ENCODE assay signal across 9 mouse cellular contexts in genomic region chr4:120282568-120283091, GRCm38 (mm10). TPM values are rescaled to one million over a fixed set of nuclear protein-coding genes. Genes with fewer than 3 reads are reported as not detected.
A peak's percentile ranks its signal among the peaks of the same experiment; 100 is the strongest.
DNase-seq lines count a peak whose midpoint lies in the region; ATAC-seq and TF ChIP-seq lines count a peak whose summit lies in the region.
"Had no signal": no experiment of that assay in that cellular context is flagged by ENCODE, and none has a peak within 500 bp of the region (broad histone marks: within the 10 kb centered on the region; RNA-seq: fewer than 3 reads in every experiment).

No protein-coding gene starts in this region.

- H3K36me3 ChIP-seq in forebrain, postnatal 0 days (ENCODE audit: insufficient read depth) = no peaks in the 10 kb centered on the region
- no peaks in the 10 kb centered on the region for H3K36me3 ChIP-seq in limb, embryonic 11.5 days (ENCODE audit: control insufficient read depth, insufficient read depth, low read length)
- H3K36me3 ChIP-seq in myocyte (ENCODE audit: control insufficient read depth, insufficient read depth) = no peaks in the 10 kb centered on the region
- H3K36me3 ChIP-seq: G1E had no signal

- H3K9me3 ChIP-seq in forebrain, postnatal 0 days (ENCODE audit: low read length) = no peaks in the 10 kb centered on the region
- H3K9me3 ChIP-seq in limb, embryonic 11.5 days (ENCODE audit: control insufficient read depth, low read length) = no peaks in the 10 kb centered on the region

- peak overlapping the region; percentile 85 for H3K4me3 ChIP-seq in forebrain, postnatal 0 days (ENCODE audit: low read depth, low read length)
- H3K4me3 ChIP-seq in limb, embryonic 11.5 days (ENCODE audit: low read depth, low read length) = peak overlapping the region; percentile 39
- peak overlapping the region; percentile 42 for H3K4me3 ChIP-seq in myocyte

- WGBS in forebrain, postnatal 0 days = 2% methylated on average over 42 of the region's 47 CpGs
- under 1% methylated on average over 40 of the region's 47 CpGs for WGBS in limb, embryonic 11.5 days

- intact Hi-C loops in heart, postnatal 25 days (cut with DNase I) = loop anchor here (10.0 kb wide), 1 partner anchor 282 kb away; no protein-coding TSS in a partner anchor

- H3K4me1 ChIP-seq in forebrain, postnatal 0 days (ENCODE audit: insufficient read depth) = peaks cover 34% of the 10 kb centered on the region
- peaks cover 22% of the 10 kb centered on the region for H3K4me1 ChIP-seq in limb, embryonic 11.5 days (ENCODE audit: control insufficient read depth, insufficient read depth, low read length)

- H3K27me3 ChIP-seq in forebrain, postnatal 0 days (ENCODE audit: insufficient read depth, low read length) = no peaks in the 10 kb centered on the region
- peaks cover 47% of the 10 kb centered on the region for H3K27me3 ChIP-seq in limb, embryonic 11.5 days (ENCODE audit: control insufficient read depth, insufficient read depth, low read length)
- H3K27me3 ChIP-seq in myocyte (ENCODE audit: control insufficient read depth, insufficient read depth, insufficient read length) = no peaks in the 10 kb centered on the region

- peak; percentile 61 for ATAC-seq in forebrain, postnatal 0 days
- peak; percentile 30 for ATAC-seq in inflammation-experienced regulatory T-cells, adult 6 months
- peak; percentile 6; the same call in 1 of the 2 replicates for ATAC-seq in limb, embryonic 11.5 days (ENCODE audit: insufficient number of reproducible peaks, low FRiP score, low TSS enrichment, low read depth)

- DNase-seq in heart, adult 11 months = peak; percentile 94
- DNase-seq in heart, postnatal 25 days (ENCODE audit: low spot score) = no peak
- peak; percentile 83 for DNase-seq in brain, adult 2 months (ENCODE audit: low read depth, low spot score)
- peak; percentile 91 for DNase-seq in forebrain, postnatal 0 days
- no peak for DNase-seq in limb, embryonic 11.5 days (ENCODE audit: low spot score)
- peak; percentile 22 to 28 for DNase-seq in thymus, postnatal 10 days (ENCODE audit: low spot score in 2 of 2)

- peaks cover 6% of the 10 kb centered on the region for H3K79me2 ChIP-seq in myocyte (ENCODE audit: control insufficient read depth, insufficient read depth)

- H3ac ChIP-seq in myocyte (ENCODE audit: control insufficient read depth, insufficient read length) = no peak overlapping the region

- peak overlapping the region; percentile 92 for H3K4me2 ChIP-seq in forebrain, postnatal 0 days (ENCODE audit: low read depth)
- H3K4me2 ChIP-seq in limb, embryonic 11.5 days (ENCODE audit: low read depth, severe bottlenecking) = peak overlapping the region; percentile 82
- peak overlapping the region; percentile 70 for H3K4me2 ChIP-seq in myocyte (ENCODE audit: low read depth)

- H3K27ac ChIP-seq in forebrain, postnatal 0 days (ENCODE audit: low read depth, low read length) = peak overlapping the region; percentile 88
- no peak overlapping the region for H3K27ac ChIP-seq in limb, embryonic 11.5 days (replicated peaks; ENCODE audit: low read depth, low read length)

- peak overlapping the region; percentile 63 for H3K9ac ChIP-seq in forebrain, postnatal 0 days
- H3K9ac ChIP-seq in limb, embryonic 11.5 days (ENCODE audit: low read length) = peak overlapping the region; percentile 1; the same call in 1 of the 2 replicates

- TF ChIP-seq POLR2A in myocyte (IDR thresholded peaks at IDR 0.05; ENCODE audit: insufficient read length, low read depth) = no peak

- no peak for TF ChIP-seq CTCF in forebrain, postnatal 0 days (IDR thresholded peaks at IDR 0.05; ENCODE audit: low read depth)

TF ChIP-seq in myocyte, 11 proteins besides CTCF, POLR2A, EP300 and RAD21:
- TF ChIP-seq MYOG (IDR thresholded peaks at IDR 0.05; ENCODE audit: control insufficient read depth in 1 of 3, insufficient read depth in 1 of 3, insufficient read length in 2 of 3, low read depth in 2 of 3) = peak; percentile 78 to 99 (median 97)
- TF ChIP-seq CEBPB (IDR thresholded peaks at IDR 0.05; ENCODE audit: insufficient read depth, poor library complexity, severe bottlenecking) = no peak
- no peak for TF ChIP-seq REST (IDR thresholded peaks at IDR 0.05; ENCODE audit: insufficient read depth, insufficient read length)
- no peak for TF ChIP-seq SRF (IDR thresholded peaks at IDR 0.05; ENCODE audit: control insufficient read depth, insufficient read length, low read depth)
- no peak for TF ChIP-seq MAX (IDR thresholded peaks at IDR 0.05; ENCODE audit: low read depth)
- peak; percentile 96 for TF ChIP-seq TCF3 (IDR thresholded peaks at IDR 0.05; ENCODE audit: insufficient read length, low read depth)
- TF ChIP-seq E2F4 (IDR thresholded peaks at IDR 0.05; ENCODE audit: insufficient read depth) = no peak
- peak; percentile 72 for TF ChIP-seq TCF12 (IDR thresholded peaks at IDR 0.05; ENCODE audit: insufficient read depth, poor library complexity, severe bottlenecking)
- no peak for TF ChIP-seq POLR2AphosphoS2 (IDR thresholded peaks at IDR 0.05; ENCODE audit: insufficient read length, low read depth)
- TF ChIP-seq USF1 (IDR thresholded peaks at IDR 0.05; ENCODE audit: low read depth) = no peak
- peak in 2 of 3 experiments; percentile 93 to 98 for TF ChIP-seq MYOD1 (IDR thresholded peaks at IDR 0.05; ENCODE audit: control insufficient read depth in 1 of 3, insufficient read length in 2 of 3, low read depth in 2 of 3)

RNA-seq across cellular contexts. Expression of gene Foxo6, which starts 4.5 kb away (rescaled TPM):
- total RNA-seq in heart, postnatal 25 days (2021) = 1 to 10 TPM; 2.6 to 5.6 TPM
- total RNA-seq in forebrain, postnatal 0 days (2014; rRNA removed) = 40.8 and 44.0 TPM in 2 replicates
- polyA plus RNA-seq in forebrain, postnatal 0 days (2015; fragmentation: Nextera tagmentation; extraction: Ambion mirVana) = 3.5 and 3.6 TPM in 2 replicates
- polyA plus RNA-seq in inflammation-experienced regulatory T-cells, adult 6 months (2017; shearing (Covaris generic)) = not detected
- 0.07 and 0.11 TPM in 2 replicates for polyA plus RNA-seq in limb, embryonic 11.5 days (2014; fragmentation: Nextera tagmentation; extraction: Ambion mirVana)
- polyA plus RNA-seq in myocyte (2012; fragmentation: generic; extraction: Trizol) = 24.9 TPM
- total RNA-seq: G1E had no signal
- polyA plus RNA-seq: G1E had no signal

Comparison
In these comparisons a context has a peak if more than half of its experiments do, and no peak if none do; other contexts are left out.
1. DNase-seq: peak in heart, adult 11 months (single experiment), brain, adult 2 months (single experiment), forebrain, postnatal 0 days (single experiment) and thymus, postnatal 10 days (2 of 2); none in heart, postnatal 25 days (single experiment) and limb, embryonic 11.5 days (single experiment).
2. ATAC-seq: peak in every context shown above with its lines; median percentile 61 in forebrain, postnatal 0 days; 30 in inflammation-experienced regulatory T-cells, adult 6 months; 6 in limb, embryonic 11.5 days.
3. Peak in every context shown above with its lines, with median percentiles within 50 percentile points of each other: H3K4me2 ChIP-seq and H3K4me3 ChIP-seq.